Mouse (Mus musculus): ENCODE results near the gene Crp.

GRCm38 (mm10) chr1:172683551-172683950 lies 14.3 kb upstream of the Crp start:
- TF ChIP-seq CTCF (IDR thresholded peaks at IDR 0.05) (no peak), EP300 (IDR thresholded peaks at IDR 0.05) (no peak)

Data from lung, postnatal 0 days (tissue).